Mouse (Mus musculus): Measurements from ENCODE around the gene Vim. TPM values are rescaled to one million over a fixed set of nuclear protein-coding genes. Genes with fewer than 3 reads are reported as not detected.
"Not testable (repeated sequence)": the region's sequence is repeated elsewhere in the genome, so short reads cannot be mapped to it uniquely, and the experiment has no call there.

Gene Vim
- polyA plus RNA-seq, 1 experiment from 2014 or later, result 240 TPM

GRCm38 (mm10) chr2:13574066-13574800 lies 506 bp downstream of the Vim start:
- no peaks in the 10 kb centered on the region for H3K9me3 ChIP-seq (replicated peaks)
- WGBS, result under 1% methylated on average over 46 of the region's 46 CpGs
- H3K36me3 ChIP-seq, result peaks cover 27% of the 10 kb centered on the region
- DNase-seq (ENCODE audit: low spot score), result peak; percentile 84
- no peaks in the 10 kb centered on the region for H3K27me3 ChIP-seq (ENCODE audit: low read depth, poor library complexity, severe bottlenecking)
- peaks cover 33% of the 10 kb centered on the region for H3K4me1 ChIP-seq
- peak overlapping the region; percentile 73 for H3K4me3 ChIP-seq
- peak overlapping the region; percentile 91 for H3K27ac ChIP-seq

DNA sequence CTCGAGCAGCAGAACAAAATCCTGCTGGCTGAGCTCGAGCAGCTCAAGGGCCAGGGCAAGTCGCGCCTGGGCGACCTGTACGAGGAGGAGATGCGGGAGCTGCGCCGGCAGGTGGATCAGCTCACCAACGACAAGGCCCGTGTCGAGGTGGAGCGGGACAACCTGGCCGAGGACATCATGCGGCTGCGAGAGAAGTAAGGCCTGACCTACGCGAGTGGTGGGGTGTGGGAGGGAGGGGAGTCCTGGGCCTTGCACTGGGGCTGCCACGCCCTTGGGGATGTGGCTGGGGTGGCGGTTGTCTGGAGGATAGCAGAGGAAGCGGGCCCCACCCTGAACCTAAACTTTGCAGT lies 1.0 kb downstream of the Vim start:
- Histone ChIP-seq H3K27me3 (ENCODE audit: low read depth, poor library complexity, severe bottlenecking) (no peaks in the 10 kb centered on the region), H3K9me3 (replicated peaks) (no peaks in the 10 kb centered on the region), H3K4me3 (peak overlapping the region; percentile 73), H3K4me1 (peaks cover 33% of the 10 kb centered on the region), H3K36me3 (peaks cover 33% of the 10 kb centered on the region), H3K27ac (peak overlapping the region; percentile 91)
- peak; percentile 68 for DNase-seq (ENCODE audit: low spot score)
- WGBS, result 1% methylated on average over 21 of the region's 21 CpGs

DNA sequence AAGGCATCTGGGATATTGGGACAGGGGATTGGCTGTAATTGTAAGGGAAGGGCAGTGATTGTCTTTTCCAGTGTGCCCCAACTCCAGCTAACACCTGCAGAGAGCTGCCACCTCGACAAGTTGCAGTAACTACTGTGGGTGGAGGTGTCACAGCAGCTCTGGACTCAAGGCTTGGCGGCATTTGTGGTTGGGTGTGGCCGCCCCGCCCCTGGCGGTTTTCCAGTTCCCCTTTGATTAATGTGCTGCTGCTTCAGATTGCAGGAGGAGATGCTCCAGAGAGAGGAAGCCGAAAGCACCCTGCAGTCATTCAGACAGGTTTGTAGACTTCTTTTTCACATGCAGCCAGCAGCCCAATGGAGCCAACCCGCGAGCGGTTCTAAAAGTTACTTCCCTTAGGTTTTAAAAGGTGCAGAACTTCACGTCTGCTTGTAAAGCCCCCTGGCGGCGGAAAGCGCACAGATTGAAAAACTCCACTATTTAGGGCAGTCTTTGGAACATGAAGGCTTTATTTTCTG lies 1.6 kb downstream of the Vim start:
- under 1% methylated on average over 13 of the region's 13 CpGs for WGBS
- H3K27me3 ChIP-seq (ENCODE audit: low read depth, poor library complexity, severe bottlenecking), result no peaks in the 10 kb centered on the region

GRCm38 (mm10) chr2:13575926-13576325 lies 2.2 kb downstream of the Vim start:
- Histone ChIP-seq H3K27me3 (ENCODE audit: low read depth, poor library complexity, severe bottlenecking) (no peaks in the 10 kb centered on the region), H3K4me3 (peak overlapping the region; percentile 73), H3K27ac (no peak overlapping the region; the same call in 1 of the 2 replicates), H3K4me1 (peaks cover 33% of the 10 kb centered on the region), H3K9me3 (replicated peaks) (no peaks in the 10 kb centered on the region), H3K36me3 (peaks cover 43% of the 10 kb centered on the region)
- 60% methylated on average over 6 of the region's 6 CpGs for WGBS
- DNase-seq (ENCODE audit: low spot score), result no peak

More for the DNA sequence above, 1.6 kb downstream of the Vim start:
- H3K4me3 ChIP-seq, result peak overlapping the region; percentile 73
- no peaks in the 10 kb centered on the region for H3K9me3 ChIP-seq (replicated peaks)
- peaks cover 38% of the 10 kb centered on the region for H3K36me3 ChIP-seq
- peaks cover 33% of the 10 kb centered on the region for H3K4me1 ChIP-seq
- DNase-seq (ENCODE audit: low spot score), result peak; percentile 87
- peak overlapping the region; percentile 91 for H3K27ac ChIP-seq

- H3K27me3 ChIP-seq (ENCODE audit: low read depth, poor library complexity, severe bottlenecking), result no peaks in the 10 kb centered on the region
- H3K4me1 ChIP-seq, result peaks cover 28% of the 10 kb centered on the region
- 95% methylated on average over 1 of the region's 1 CpGs for WGBS
- no peak for DNase-seq (ENCODE audit: low spot score)
- H3K4me3 ChIP-seq, result no peak overlapping the region
- H3K36me3 ChIP-seq, result peaks cover 57% of the 10 kb centered on the region
- H3K27ac ChIP-seq, result no peak overlapping the region
- no peaks in the 10 kb centered on the region for H3K9me3 ChIP-seq (replicated peaks)
These were observed 3.7 kb downstream of the Vim start for GRCm38 (mm10) chr2:13577399-13577798.

GRCm38 (mm10) chr2:13578473-13579152 lies 4.9 kb downstream of the Vim start:
- H3K4me1 ChIP-seq, result peaks cover 21% of the 10 kb centered on the region
- no peak overlapping the region for H3K27ac ChIP-seq
- no peaks in the 10 kb centered on the region for H3K27me3 ChIP-seq (ENCODE audit: low read depth, poor library complexity, severe bottlenecking)
- no peaks in the 10 kb centered on the region for H3K9me3 ChIP-seq (replicated peaks)
- peaks cover 64% of the 10 kb centered on the region for H3K36me3 ChIP-seq
- no peak overlapping the region for H3K4me3 ChIP-seq
- 88% methylated on average over 14 of the region's 14 CpGs for WGBS
- no peak for DNase-seq (ENCODE audit: low spot score)

DNA sequence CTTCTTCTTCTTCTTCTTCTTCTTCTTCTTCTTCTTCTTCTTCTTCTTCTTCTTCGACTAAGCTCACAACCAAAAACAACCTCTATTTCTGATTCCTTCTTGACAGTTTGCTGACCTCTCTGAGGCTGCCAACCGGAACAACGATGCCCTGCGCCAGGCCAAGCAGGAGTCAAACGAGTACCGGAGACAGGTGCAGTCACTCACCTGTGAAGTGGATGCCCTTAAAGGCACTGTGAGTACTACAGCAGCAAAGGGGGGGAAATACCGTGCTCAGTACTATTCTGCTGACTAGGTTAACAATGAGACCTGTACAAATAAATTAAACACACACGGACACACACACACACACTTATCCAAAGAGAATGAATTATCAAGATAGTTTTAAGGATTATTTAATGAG lies 5.6 kb downstream of the Vim start:
- Histone ChIP-seq H3K9me3 (replicated peaks) (no peaks in the 10 kb centered on the region), H3K27me3 (ENCODE audit: low read depth, poor library complexity, severe bottlenecking) (no peaks in the 10 kb centered on the region), H3K4me1 (peaks cover 19% of the 10 kb centered on the region), H3K36me3 (peaks cover 64% of the 10 kb centered on the region), H3K4me3 (no peak overlapping the region), H3K27ac (no peak overlapping the region)
- no peak for DNase-seq (ENCODE audit: low spot score)
- 93% methylated on average over 8 of the region's 8 CpGs for WGBS

DNA sequence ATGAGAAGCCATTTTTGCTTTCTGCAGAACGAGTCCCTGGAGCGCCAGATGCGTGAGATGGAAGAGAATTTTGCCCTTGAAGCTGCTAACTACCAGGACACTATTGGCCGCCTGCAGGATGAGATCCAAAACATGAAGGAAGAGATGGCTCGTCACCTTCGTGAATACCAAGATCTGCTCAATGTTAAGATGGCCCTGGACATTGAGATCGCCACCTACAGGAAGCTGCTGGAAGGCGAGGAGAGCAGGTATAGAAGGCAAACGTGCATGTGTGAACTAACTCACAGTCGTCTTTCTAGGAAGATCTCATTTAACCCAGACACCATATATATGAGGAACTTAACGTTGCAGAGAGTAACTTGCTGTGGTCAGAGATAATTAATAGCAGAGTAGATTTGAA lies 6.3 kb downstream of the Vim start:
- WGBS, result 70% methylated on average over 11 of the region's 11 CpGs
- Histone ChIP-seq H3K36me3 (peaks cover 64% of the 10 kb centered on the region), H3K4me1 (peaks cover 12% of the 10 kb centered on the region), H3K27me3 (ENCODE audit: low read depth, poor library complexity, severe bottlenecking) (no peaks in the 10 kb centered on the region), H3K4me3 (no peak overlapping the region), H3K27ac (no peak overlapping the region), H3K9me3 (replicated peaks) (no peaks in the 10 kb centered on the region)
- no peak for DNase-seq (ENCODE audit: low spot score)

DNA sequence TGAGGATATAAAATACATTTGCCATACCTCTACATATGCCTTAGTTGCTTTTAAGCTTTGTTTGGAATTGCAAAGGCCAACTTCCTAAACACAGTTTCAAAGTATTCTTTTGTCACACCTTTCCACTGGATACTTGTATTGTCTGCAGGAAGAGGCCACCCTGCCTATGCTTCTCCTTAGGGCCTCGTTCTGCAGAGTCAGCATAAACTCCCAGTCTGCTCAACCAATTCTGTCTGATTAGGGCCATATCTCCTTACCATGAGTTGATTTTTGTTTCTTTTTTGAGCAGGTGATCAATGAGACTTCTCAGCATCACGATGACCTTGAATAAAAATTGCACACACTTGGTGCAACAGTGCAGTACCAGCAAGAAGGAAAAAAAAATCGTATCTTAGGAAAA lies 8.5 kb downstream of the Vim start:
- H3K9me3 ChIP-seq (replicated peaks), result no peaks in the 10 kb centered on the region
- H3K4me3 ChIP-seq, result no peak overlapping the region
- peaks cover 54% of the 10 kb centered on the region for H3K36me3 ChIP-seq
- WGBS, result 89% methylated on average over 3 of the region's 3 CpGs
- no peak for DNase-seq (ENCODE audit: low spot score)
- no peaks in the 10 kb centered on the region for H3K27me3 ChIP-seq (ENCODE audit: low read depth, poor library complexity, severe bottlenecking)
- H3K4me1 ChIP-seq, result no peaks in the 10 kb centered on the region
- no peak overlapping the region for H3K27ac ChIP-seq

DNA sequence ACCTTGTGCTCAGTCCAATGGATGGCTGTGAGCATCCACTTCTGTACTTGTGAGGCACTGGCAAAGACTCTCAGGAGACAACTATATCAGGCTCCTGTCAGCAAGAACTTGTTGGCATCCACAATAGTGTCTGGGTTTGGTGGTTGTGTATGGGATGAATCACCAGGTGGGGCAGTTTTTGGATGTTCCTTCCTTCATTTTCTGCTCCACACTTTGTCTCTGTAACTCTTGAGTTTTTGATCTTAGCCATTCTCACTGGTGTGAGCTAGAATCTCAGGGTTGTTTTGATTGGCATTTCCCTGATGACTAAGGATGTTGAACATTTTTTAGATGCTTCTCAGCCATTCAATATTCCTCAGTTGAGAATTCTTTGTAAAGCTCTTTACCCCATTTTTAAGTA lies 10.0 kb downstream of the Vim start:
- DNase-seq (ENCODE audit: low spot score); H3K4me3 ChIP-seq; H3K9me3 ChIP-seq (replicated peaks); H3K4me1 ChIP-seq; H3K27me3 ChIP-seq (ENCODE audit: low read depth, poor library complexity, severe bottlenecking); H3K27ac ChIP-seq: not testable (repeated sequence)
- peaks cover 41% of the 10 kb centered on the region for H3K36me3 ChIP-seq

GRCm38 (mm10) chr2:13593328-13593727 lies 19.6 kb downstream of the Vim start:
- H3K27me3 ChIP-seq (ENCODE audit: low read depth, poor library complexity, severe bottlenecking), result no peaks in the 10 kb centered on the region
- no peak for DNase-seq (ENCODE audit: low spot score)

GRCm38 (mm10) chr2:13596965-13597656 lies 23.4 kb downstream of the Vim start:
- H3K27ac ChIP-seq, result no peak overlapping the region
- H3K9me3 ChIP-seq (replicated peaks), result no peaks in the 10 kb centered on the region
- no peak overlapping the region for H3K4me3 ChIP-seq
- no peak for DNase-seq (ENCODE audit: low spot score)
- 91% methylated on average over 1 of the region's 1 CpGs for WGBS
- H3K4me1 ChIP-seq, result no peaks in the 10 kb centered on the region
- no peaks in the 10 kb centered on the region for H3K27me3 ChIP-seq (ENCODE audit: low read depth, poor library complexity, severe bottlenecking)
- H3K36me3 ChIP-seq, result no peaks in the 10 kb centered on the region

More at GRCm38 (mm10) chr2:13593328-13593727, 19.6 kb downstream of the Vim start:
- WGBS, result 85% methylated on average over 4 of the region's 4 CpGs
- H3K4me3 ChIP-seq, result no peak overlapping the region
- no peak overlapping the region for H3K27ac ChIP-seq
- no peaks in the 10 kb centered on the region for H3K9me3 ChIP-seq (replicated peaks)
- no peaks in the 10 kb centered on the region for H3K36me3 ChIP-seq
- H3K4me1 ChIP-seq, result no peaks in the 10 kb centered on the region

DNA sequence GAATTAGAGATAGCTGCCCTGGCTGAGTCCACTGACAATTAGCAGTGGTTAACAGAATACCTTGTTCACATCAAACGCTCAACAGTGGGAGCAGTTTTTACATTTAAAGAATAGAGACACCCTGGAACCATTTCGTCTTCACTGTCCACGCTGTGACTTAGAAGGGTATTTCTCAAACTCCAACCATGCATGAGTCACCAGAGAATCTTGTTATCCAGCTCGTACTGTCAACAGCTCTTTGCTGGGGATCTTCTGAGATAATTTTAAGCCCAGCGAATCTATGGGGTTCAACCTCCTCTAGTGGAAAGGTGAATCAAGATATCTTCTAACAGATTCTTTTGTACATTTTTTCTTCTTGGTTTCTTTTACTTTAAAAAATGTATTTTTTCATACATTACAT lies 24.4 kb downstream of the Vim start:
- Histone ChIP-seq H3K4me3 (no peak overlapping the region), H3K27ac (no peak overlapping the region), H3K4me1 (no peaks in the 10 kb centered on the region), H3K27me3 (ENCODE audit: low read depth, poor library complexity, severe bottlenecking) (no peaks in the 10 kb centered on the region), H3K9me3 (replicated peaks) (no peaks in the 10 kb centered on the region), H3K36me3 (no peaks in the 10 kb centered on the region)
- WGBS, result 85% methylated on average over 5 of the region's 5 CpGs
- no peak for DNase-seq (ENCODE audit: low spot score)

All from limb, embryonic 10.5 days (tissue).